Mouse (Mus musculus) cerebellum, adult 2 months (tissue): ENCODE data around the gene Alox5ap. TPM values are rescaled to one million over a fixed set of nuclear protein-coding genes. Genes with fewer than 3 reads are reported as not detected.
A peak's percentile ranks its signal among the peaks of the same experiment; 100 is the strongest.

Experiments used
- DNase-seq, 2 experiments: peaks; one replicate each; pipeline ENCODE4 v3.0.0; 2021
- H3K27ac ChIP-seq: fragments of 200-500 bp; 2 replicates; pipeline ENCODE4 v1.5.1; 2012; ENCODE audit warnings: low read length, control low read depth, inconsistent platforms; ENCODE audit not compliant: insufficient read depth
- H3K27me3 ChIP-seq: fragments of 200-500 bp; 2 replicates; pipeline ENCODE4 v1.6.1; 2012; ENCODE audit warnings: inconsistent platforms, mild to moderate bottlenecking, low read length, moderate library complexity; ENCODE audit not compliant: control insufficient read depth, insufficient read depth
- H3K4me1 ChIP-seq: fragments of 200-500 bp; 2 replicates; pipeline ENCODE4 v1.6.1; 2011; ENCODE audit warnings: low read length; ENCODE audit not compliant: control insufficient read depth, insufficient read depth
- H3K4me3 ChIP-seq: fragments of 200-500 bp; replicated peaks from 2 replicates; pipeline ENCODE3; 2011; ENCODE audit warnings: mild to moderate bottlenecking, low read depth, low read length, control low read depth; ENCODE audit not compliant: insufficient read depth
- CTCF ChIP-seq: fragments of 200-500 bp; IDR thresholded peaks from 2 replicates; pipeline ENCODE4 v1.5.1; 2011; ENCODE audit warnings: low read depth, mild to moderate bottlenecking, control low read depth, low read length, moderate library complexity, borderline replicate concordance; ENCODE audit not compliant: insufficient read depth
- POLR2A ChIP-seq: fragments of 200-500 bp; IDR thresholded peaks from 2 replicates; pipeline ENCODE4 v1.6.1; 2011; ENCODE audit warnings: low read length, control low read depth, borderline replicate concordance; ENCODE audit not compliant: insufficient read depth
- WGBS: fragments of 180-500 bp; shearing (Covaris S2); methylation state at CpG from one replicate; pipeline ENCODE4 v1.1.7; 2018; 5-methylcytosine and 5-hydroxymethylcytosine counted together
- polyA plus RNA-seq: library from polyadenylated mRNA; depleted of rRNA; stranded (reverse); fragments of >200 nt; gene quantifications from 2 replicates; pipeline ENCODE4 v1.2.3, GENCODE M21; 2012

Gene Alox5ap
- polyA plus RNA-seq, 1 experiment = 13.5 TPM

DNA sequence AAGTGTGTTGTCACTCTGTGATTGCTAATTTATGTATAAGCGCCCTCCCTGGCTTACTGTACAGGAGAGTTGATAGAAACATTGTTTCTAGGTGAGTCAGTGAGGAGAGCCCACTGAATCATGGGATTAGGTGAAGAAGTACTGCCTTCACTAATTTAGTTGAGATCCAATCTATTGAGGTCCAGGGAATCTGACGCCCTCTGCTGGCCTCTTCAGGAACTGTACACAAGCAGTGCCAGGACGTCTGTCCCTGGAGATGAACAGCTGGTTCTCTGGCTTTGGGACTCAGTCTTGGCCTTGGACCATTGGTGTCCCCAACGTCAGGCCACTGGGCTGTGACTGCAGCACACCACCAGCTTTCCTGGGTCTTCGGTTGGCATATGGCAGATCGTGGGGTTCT, 2.7 kb upstream of the Alox5ap start:
- 52% methylated on average over 6 of the region's 6 CpGs for WGBS
- Histone ChIP-seq H3K4me1 (no peaks in the 10 kb centered on the region), H3K4me3 (no peak overlapping the region), H3K27me3 (no peaks in the 10 kb centered on the region), H3K27ac (no peak overlapping the region)
- no peak for DNase-seq
- TF ChIP-seq CTCF = peak; percentile 16; the same call in 1 of the 2 replicates
- TF ChIP-seq POLR2A = no peak

DNA sequence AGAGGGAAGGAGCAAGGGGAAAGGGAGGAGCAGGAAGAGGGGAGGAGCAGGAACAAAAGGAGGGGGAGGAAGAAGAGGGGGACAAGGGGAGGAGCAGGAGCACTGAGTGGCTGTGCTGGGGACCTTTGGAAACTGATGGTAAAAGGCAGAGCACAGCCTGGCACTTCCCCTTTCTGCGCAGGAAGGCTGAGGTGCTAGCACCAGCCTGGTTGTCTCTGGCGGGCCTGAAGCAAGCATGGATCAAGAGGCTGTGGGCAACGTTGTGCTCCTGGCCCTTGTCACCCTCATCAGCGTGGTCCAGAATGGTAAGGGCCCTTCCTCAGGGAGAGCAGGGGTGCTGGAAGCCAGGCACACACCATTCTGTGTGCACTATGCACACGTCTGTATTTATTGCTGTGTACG, 312 bp downstream of the Alox5ap start:
- no peak for DNase-seq
- no peak for TF ChIP-seq POLR2A
- no peak for TF ChIP-seq CTCF
- no peak overlapping the region for H3K4me3 ChIP-seq
- H3K27me3 ChIP-seq = no peaks in the 10 kb centered on the region
- H3K27ac ChIP-seq = no peak overlapping the region
- 76% methylated on average over 6 of the region's 6 CpGs for WGBS
- no peaks in the 10 kb centered on the region for H3K4me1 ChIP-seq

- no peaks in the 10 kb centered on the region for H3K4me1 ChIP-seq
- 45% methylated on average over 8 of the region's 8 CpGs for WGBS
- H3K27me3 ChIP-seq = no peaks in the 10 kb centered on the region
- no peak overlapping the region for H3K27ac ChIP-seq
- DNase-seq = no peak
- H3K4me3 ChIP-seq = no peak overlapping the region
- TF ChIP-seq POLR2A (no peak), CTCF (no peak)
Measured at GRCm38 (mm10) chr5:149266761-149267221, 2.2 kb downstream of the Alox5ap start.

DNA sequence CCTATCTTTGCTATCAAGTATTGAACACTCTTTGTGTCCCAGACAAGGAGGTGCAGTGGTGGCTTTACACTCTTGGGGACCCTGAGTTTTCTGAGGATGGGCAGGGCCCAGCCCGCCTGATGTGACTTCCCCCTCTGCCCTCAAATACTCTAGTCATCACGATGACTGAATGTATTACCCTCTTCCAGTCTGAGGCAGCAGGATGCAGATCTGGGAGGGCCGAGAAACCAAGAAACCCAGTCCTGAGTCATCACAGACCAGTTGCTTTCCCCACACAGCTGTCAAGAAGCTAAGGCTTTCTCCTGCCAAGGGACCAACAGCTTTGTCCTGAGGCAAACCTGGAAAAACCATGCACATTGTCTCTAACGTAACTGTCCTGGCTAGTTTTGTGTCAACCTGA, 2.9 kb downstream of the Alox5ap start:
- Histone ChIP-seq H3K4me3 (no peak overlapping the region), H3K4me1 (no peaks in the 10 kb centered on the region)
- WGBS = 72% methylated on average over 4 of the region's 4 CpGs

DNA sequence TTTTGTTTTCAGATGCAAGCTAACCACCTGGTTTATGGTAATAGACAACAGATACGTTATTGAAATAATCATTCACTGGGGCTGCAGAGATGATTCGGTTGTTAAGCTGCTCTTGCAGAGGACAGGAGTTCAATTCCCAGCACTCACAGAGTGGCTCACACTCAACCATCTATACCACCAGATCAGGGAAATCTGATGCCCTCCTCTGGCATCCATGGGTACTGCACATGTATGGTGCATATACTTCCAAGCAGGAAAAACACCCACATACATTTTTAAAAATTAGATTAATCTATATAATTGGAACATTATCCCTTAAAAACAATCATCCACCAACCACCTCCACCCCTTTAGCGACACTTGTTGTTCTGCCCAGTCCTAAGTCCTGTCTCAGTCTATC, 6.7 kb downstream of the Alox5ap start:
- H3K4me3 ChIP-seq = no peak overlapping the region
- no peak overlapping the region for H3K27ac ChIP-seq
- WGBS = 95% methylated on average over 3 of the region's 3 CpGs
- H3K27me3 ChIP-seq = no peaks in the 10 kb centered on the region
- DNase-seq = no peak
- TF ChIP-seq CTCF = no peak
- no peak for TF ChIP-seq POLR2A
- no peaks in the 10 kb centered on the region for H3K4me1 ChIP-seq

More for the DNA sequence above, 2.9 kb downstream of the Alox5ap start:
- no peak overlapping the region for H3K27ac ChIP-seq
- TF ChIP-seq POLR2A = no peak
- TF ChIP-seq CTCF = no peak
- no peak for DNase-seq
- no peaks in the 10 kb centered on the region for H3K27me3 ChIP-seq

GRCm38 (mm10) chr5:149272535-149272934, 8.0 kb downstream of the Alox5ap start:
- WGBS = 83% methylated on average over 4 of the region's 4 CpGs
- Histone ChIP-seq H3K27ac (no peak overlapping the region), H3K4me1 (no peaks in the 10 kb centered on the region), H3K27me3 (no peaks in the 10 kb centered on the region), H3K4me3 (no peak overlapping the region)
- DNase-seq = no peak
- no peak for TF ChIP-seq CTCF
- TF ChIP-seq POLR2A = no peak

DNA sequence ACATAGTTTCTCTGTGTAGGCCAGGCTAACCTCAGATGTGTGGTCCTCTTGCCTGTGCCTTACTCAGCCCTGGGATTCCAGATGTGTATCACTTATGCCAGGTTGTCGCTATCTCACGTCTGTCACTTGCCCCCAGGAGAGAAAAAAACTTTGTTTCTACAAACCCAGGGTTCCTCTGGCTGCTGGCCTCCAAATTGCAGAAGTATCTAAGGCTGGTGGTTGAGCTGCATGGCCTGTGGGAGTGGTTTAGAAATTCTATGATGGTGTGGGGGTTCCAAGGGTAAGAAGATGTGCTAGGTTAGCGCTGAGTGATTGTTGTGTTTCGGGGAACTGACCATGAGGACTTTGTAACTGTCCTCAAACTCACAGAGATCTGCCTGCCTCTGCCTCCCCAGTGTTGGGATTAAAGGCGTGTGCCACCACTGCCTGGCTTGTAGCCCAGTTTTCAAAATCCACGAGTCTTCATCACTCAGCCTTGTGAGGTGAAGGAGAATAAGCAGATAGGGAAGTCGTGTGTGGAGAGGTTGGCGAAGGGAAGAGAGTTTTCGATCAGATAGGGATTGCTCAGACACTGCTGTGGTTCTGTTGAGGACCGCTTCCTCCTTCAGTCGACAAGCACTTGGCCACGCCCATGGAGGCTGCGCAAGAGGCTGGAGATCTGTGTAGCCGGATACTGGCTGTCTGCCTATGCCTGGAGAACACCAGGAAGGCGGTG, 10.0 kb downstream of the Alox5ap start:
- no peak for DNase-seq
- no peaks in the 10 kb centered on the region for H3K4me1 ChIP-seq
- TF ChIP-seq CTCF (no peak), POLR2A (no peak)
- H3K27ac ChIP-seq = no peak overlapping the region
- 91% methylated on average over 15 of the region's 15 CpGs for WGBS
- H3K27me3 ChIP-seq = no peaks in the 10 kb centered on the region
- H3K4me3 ChIP-seq = no peak overlapping the region

- H3K4me1 ChIP-seq = no peaks in the 10 kb centered on the region
- TF ChIP-seq POLR2A (no peak), CTCF (no peak)
- WGBS = 90% methylated on average over 1 of the region's 1 CpGs
- no peak overlapping the region for H3K4me3 ChIP-seq
- DNase-seq = no peak
- H3K27ac ChIP-seq = no peak overlapping the region
- no peaks in the 10 kb centered on the region for H3K27me3 ChIP-seq
Measured at GRCm38 (mm10) chr5:149275105-149275494, 10.5 kb downstream of the Alox5ap start.

DNA sequence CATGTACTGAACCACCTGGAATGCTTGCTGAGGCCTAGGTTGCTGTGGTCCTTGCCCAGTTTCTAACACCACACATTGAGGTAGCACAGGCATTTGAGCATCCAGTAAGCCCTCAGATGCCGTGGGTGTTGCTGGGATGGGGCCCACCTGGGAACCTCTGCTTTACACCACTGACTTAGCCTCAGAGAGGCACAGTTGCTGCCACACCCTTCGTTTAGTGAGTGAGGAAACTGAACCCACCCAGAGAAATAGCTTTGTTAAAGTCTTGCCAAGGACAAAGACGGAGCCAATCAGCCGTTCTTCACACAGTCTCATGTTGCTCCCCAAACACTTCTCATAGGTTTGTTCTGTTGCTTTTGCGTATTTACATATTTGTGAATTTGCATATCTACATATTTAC, 13.0 kb downstream of the Alox5ap start:
- H3K27me3 ChIP-seq = no peaks in the 10 kb centered on the region
- no peak for DNase-seq
- no peak overlapping the region for H3K4me3 ChIP-seq
- no peak overlapping the region for H3K27ac ChIP-seq
- H3K4me1 ChIP-seq = no peaks in the 10 kb centered on the region
- TF ChIP-seq CTCF = no peak
- TF ChIP-seq POLR2A = no peak
- WGBS = 84% methylated on average over 5 of the region's 5 CpGs
